Comparison of ENCODE assay signal across 29 mouse cellular contexts in genomic region chr3:123452904-123453303, GRCm38 (mm10). TPM values are rescaled to one million over a fixed set of nuclear protein-coding genes. Genes with fewer than 3 reads are reported as not detected.
"Had no signal": no experiment of that assay in that cellular context is flagged by ENCODE, and none has a peak within 500 bp of the region (broad histone marks: within the 10 kb centered on the region; RNA-seq: fewer than 3 reads in every experiment).

No protein-coding gene starts in this region.

- H3K4me1 ChIP-seq: embryonic facial prominence, embryonic 12.5 days; embryonic facial prominence, embryonic 13.5 days had no signal

- H3K4me2 ChIP-seq: embryonic facial prominence, embryonic 12.5 days; embryonic facial prominence, embryonic 13.5 days; embryonic facial prominence, embryonic 15.5 days; forebrain, embryonic 12.5 days; forebrain, embryonic 13.5 days; forebrain, embryonic 15.5 days had no signal

- H3K27me3 ChIP-seq: embryonic facial prominence, embryonic 12.5 days; embryonic facial prominence, embryonic 15.5 days had no signal

- H3K36me3 ChIP-seq: embryonic facial prominence, embryonic 10.5 days; embryonic facial prominence, embryonic 12.5 days; embryonic facial prominence, embryonic 13.5 days; embryonic facial prominence, embryonic 15.5 days; forebrain, embryonic 10.5 days; forebrain, embryonic 12.5 days; forebrain, embryonic 15.5 days had no signal

- DNase-seq: cerebellum, adult 9-10 months; cerebellum, adult 9-11 months; cerebellum, postnatal 10 days; cerebellum, postnatal 14 days; cerebellum, postnatal 25 days; cerebellum, postnatal 36 days; embryo, embryonic 11 days; gastrocnemius, adult 2 months; gastrocnemius, postnatal 10 days; gastrocnemius, postnatal 14 days; gastrocnemius, postnatal 25 days; gastrocnemius, postnatal 36 days; heart, adult 11 months; heart, adult 18-20 months; heart, adult 2 months had no signal

- H3K9me3 ChIP-seq: embryonic facial prominence, embryonic 10.5 days; embryonic facial prominence, embryonic 12.5 days; embryonic facial prominence, embryonic 13.5 days; embryonic facial prominence, embryonic 15.5 days; forebrain, embryonic 10.5 days; forebrain, embryonic 12.5 days; forebrain, embryonic 13.5 days; forebrain, embryonic 15.5 days had no signal

- H3K27ac ChIP-seq: embryonic facial prominence, embryonic 10.5 days; embryonic facial prominence, embryonic 12.5 days; embryonic facial prominence, embryonic 13.5 days; embryonic facial prominence, embryonic 15.5 days; forebrain, embryonic 10.5 days; forebrain, embryonic 12.5 days; forebrain, embryonic 13.5 days; forebrain, embryonic 15.5 days; gastrocnemius, adult 2 months; heart, adult 2 months had no signal

- H3K4me3 ChIP-seq: embryonic facial prominence, embryonic 10.5 days; embryonic facial prominence, embryonic 12.5 days; embryonic facial prominence, embryonic 13.5 days; embryonic facial prominence, embryonic 15.5 days; erythroblast, embryonic 14.5 days; forebrain, embryonic 10.5 days; forebrain, embryonic 12.5 days; forebrain, embryonic 13.5 days; forebrain, embryonic 15.5 days; gastrocnemius, adult 2 months; heart, adult 2 months had no signal

- ATAC-seq: forebrain, embryonic 13.5 days; forebrain, embryonic 14.5 days; forebrain, embryonic 15.5 days; forebrain, embryonic 16.5 days; forebrain, postnatal 0 days had no signal

- H3K9ac ChIP-seq: embryonic facial prominence, embryonic 12.5 days; embryonic facial prominence, embryonic 13.5 days; embryonic facial prominence, embryonic 15.5 days; forebrain, embryonic 12.5 days; forebrain, embryonic 13.5 days; forebrain, embryonic 15.5 days; forebrain, postnatal 0 days had no signal

RNA-seq across cellular contexts. Expression of gene Prss12, which starts 6.2 kb away (rescaled TPM):
- total RNA-seq: common myeloid progenitor, adult 5-6 weeks; granulocyte monocyte progenitor cell, adult 5-6 weeks had no signal
- polyA plus RNA-seq: erythroblast, embryonic 14.5 days had no signal
